Mouse (Mus musculus) brain, adult 2 months (tissue): ENCODE measurements around the gene Retreg3.
"Not testable (repeated sequence)": the region's sequence is repeated elsewhere in the genome, so short reads cannot be mapped to it uniquely, and the experiment has no call there.

Experiments used
- DNase-seq: peaks from one replicate; pipeline ENCODE4 v3.0.0; 2011; ENCODE audit warnings: low read depth, low spot score

Retreg3 gene

DNA sequence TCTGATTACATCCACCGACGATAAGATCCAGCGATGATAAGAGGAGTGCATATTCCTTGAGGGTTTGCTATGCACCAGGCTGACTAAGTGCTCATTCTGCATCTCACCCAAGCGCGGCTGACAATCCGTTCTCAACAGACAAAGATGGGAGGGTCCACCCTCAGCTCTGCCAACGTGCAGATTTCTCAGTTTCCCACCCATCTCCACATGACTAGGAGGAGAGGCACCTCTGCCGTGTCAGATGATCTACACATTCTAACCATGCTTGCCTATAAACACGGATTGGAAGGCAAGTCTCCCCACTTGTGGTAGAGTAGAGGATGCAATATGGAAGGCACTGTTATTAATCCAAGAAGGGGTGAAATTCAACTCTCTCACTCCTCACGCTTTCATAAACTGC lies 29.1 kb upstream of the Retreg3 start:
- DNase-seq = no peak

DNA sequence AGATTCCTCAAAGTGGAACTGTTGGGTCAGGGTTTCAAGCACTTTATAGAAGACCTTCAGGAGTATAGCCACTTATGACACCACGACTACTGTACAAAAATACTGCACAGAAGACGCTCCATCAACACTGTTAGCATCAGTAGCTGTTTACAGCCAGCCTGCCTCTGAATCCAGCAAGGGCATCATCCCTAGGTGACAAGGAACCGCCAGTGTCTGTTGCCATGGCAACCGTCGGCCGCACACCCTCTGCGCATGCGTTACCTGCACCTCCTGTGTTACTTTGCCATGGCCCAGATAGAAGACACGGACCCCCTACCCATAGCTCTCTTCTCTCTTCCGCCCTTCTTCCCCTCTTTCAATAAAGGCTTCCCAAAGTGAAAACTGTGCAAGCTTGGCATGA lies 26.7 kb upstream of the Retreg3 start:
- peak; percentile 66 for DNase-seq

DNA sequence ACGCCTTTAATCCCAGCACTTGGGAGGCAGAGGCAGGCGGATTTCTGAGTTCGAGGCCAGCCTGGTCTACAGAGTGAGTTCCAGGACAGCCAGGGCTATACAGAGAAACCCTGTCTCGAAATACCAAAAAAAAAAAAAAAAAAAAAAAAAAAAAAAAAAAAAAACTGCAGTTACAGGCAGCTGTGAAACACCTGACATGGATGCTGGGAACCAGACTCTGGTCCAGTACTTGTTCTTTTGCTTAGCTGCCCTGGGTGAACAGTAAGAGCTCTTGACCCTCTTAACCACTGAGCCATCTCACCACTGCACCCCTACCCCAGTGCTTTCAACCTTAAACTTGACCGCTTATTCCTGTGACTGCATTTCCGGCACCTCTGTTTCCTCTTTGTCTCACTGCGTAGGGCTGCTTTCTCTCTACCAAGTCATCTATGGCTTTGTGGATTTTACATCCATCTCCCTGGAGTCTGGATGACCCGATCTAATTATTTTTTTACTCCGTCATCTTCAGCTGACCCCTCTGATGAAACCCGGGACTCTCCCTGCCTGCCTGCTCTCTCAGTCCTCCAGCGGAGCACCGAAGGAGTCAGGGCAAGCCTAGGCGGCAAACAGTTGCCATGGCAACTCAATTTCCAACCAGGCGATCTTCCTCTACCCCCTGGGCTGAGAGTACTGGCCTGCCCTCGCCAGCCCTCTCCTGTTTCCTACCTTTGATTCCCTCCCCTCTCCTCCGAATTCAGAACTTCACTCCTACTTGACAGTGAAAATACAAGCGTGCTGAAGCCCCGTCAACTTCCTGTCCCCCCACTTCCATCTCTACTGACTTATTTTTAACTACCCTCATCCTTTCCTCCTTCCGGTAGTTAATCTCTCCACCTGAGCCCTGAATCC lies 23.9 kb upstream of the Retreg3 start:
- DNase-seq = peak; percentile 86

DNA sequence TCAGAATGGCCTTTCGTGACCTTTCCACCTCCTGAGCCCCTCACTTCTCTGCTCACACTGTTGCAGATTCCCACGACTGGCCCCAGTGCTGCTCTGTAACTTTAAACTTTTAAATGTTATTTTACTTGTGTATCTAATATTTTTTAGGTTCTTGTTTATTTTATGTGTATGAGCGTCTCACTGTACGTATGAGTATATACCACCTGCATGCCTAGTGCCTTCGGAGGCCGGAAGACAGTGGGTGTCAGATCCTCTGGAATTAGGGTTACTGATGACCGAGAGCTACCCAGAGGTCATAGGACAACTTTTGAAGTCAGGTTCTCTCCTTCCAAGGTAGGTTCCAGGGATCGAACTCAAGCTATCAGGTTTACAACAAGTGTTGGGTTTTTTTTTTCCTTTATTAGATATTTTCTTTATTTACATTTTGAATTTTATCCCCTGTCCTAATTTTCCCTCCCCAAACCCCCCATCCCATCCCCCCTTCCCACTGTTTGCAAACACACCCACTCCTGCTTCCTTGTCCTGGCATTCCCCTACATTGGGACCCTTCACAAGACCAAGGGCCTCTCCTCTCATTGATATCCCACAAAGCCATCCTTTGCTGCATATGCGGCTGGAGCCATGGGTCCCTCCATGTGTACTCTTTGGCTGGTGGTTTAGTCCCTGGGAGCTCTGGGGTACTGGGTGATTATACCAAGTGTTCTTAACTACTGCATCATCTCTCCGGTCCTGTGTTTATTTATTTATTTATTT lies 22.7 kb upstream of the Retreg3 start:
- DNase-seq = no peak

DNA sequence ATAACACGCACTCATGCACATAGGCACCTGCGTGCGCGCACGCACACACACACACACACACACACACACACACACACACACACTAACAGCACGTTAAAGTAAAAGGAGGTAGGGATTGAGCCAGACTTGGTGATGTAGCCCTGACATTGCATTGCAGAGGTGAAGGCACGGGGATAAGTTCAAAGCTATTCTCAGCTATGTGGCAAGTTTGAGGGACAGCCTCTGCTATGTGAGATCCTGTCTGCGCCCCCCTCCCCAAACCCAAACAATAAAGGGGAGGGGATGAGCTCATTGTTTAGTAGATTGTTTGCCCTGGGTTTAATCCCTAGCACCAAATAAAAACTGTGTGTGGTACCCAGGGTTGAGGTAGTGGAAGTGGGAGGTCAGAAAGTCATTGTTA lies 21.4 kb upstream of the Retreg3 start:
- no peak for DNase-seq

DNA sequence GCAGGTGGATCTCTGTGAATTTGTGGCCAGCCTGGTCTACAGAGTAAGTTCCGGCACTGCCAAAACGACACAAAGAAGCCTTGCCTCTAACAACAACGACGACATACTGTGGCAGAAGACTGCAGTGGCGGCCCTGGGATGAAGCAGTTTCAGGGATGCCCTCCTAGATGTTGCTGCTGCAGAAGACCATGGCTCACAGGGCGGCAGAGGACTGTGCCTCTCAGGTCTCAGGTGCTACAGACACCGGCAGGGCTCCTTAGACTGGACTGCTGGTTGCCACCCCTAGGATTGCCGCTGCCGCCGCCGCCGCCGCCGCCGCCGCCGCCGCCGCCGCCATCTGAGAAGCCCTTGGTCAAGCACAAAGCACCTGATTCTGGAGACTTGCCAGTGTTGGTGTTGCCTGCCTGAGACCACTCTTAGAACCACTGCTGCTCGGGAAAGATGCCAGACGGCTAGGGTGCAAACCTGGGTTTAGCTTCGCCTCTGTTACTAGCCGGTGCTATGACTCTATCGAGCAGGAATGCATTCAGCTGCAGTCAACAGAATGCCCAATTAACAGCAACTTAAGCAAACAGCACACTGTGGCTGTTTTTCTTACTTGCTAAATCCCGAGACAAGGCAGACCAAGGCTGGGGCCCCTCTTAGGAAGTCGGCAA lies 20.6 kb upstream of the Retreg3 start:
- DNase-seq = peak; percentile 55

DNA sequence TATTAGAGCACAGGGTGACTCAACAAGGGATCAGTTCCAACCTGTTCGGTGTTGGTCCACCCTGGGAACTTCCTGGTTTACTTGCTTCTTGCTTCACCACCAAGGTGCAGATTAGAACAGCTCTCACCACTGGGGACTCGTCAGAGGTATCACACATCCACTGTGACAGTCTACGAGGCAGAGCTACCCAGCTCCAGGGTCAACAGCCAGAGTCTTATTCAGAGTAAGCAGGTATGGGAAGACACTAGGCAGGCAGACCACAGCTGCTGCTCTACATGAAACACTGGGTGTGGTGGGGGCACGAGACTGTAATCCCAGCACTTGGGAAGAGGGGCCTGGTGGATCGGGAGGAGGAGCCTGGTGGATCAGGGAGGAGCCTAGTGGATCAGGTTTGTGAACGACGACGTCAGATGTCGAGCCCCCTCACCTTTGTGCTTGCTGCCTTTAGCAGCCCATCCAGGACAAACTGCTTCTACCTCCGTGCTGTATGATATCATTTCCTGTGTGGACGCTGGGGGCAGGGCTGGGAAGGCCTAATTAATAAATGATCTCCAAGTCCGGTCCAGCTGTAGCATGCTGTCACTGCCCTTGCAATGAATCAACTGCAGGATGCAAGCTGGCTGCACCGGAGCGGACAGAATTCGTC lies 19.0 kb upstream of the Retreg3 start:
- DNase-seq = no peak

DNA sequence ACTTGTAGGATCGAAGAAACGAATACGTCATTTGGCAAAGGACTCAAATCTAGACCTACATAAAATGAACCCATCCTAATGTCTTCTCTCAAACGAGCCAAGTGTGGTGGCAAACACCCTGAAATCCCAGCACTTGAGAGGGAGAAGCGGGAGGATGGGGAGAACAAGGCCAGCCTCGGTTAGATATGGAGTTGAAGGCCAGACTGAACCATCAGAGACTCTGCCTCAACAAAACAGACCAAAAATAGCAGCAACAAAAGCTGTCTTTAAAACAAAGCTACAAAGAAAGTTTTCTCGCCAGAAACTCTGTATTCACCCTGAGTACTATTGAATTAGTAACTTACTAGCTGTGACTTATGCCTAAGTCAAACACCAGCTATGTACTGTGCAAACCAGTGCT lies 17.3 kb upstream of the Retreg3 start:
- no peak for DNase-seq

DNA sequence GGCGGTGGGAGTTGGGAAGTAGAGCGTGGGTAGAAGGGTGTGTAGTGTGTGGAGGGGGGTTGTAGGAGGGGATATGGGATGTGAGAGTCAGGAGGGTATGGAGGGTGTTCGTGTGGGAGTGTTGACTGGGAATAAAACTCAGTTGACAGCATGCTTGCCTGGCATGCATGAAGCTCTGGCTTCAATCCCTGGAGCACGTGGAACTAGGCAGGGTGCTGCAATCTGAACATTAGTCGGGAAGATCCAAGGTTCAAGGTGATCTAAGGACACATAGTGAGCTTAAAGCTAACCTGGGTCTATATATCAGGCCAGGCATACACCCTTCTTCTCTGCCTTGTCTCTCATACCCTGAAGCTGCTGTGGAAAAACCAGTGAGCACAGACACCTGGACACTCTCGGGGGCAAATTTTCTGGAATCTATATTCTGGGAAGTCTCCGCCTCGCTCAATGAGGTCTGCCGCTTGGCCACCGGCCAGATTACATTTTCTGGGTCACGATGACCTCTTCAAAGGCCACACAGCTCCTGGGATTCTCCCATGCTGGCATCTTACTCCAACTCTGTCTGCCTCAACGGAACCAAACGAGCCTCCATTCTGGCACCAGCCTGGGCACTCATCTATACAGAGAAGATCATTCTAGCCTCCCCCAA lies 14.6 kb upstream of the Retreg3 start:
- peak; percentile 53 for DNase-seq

DNA sequence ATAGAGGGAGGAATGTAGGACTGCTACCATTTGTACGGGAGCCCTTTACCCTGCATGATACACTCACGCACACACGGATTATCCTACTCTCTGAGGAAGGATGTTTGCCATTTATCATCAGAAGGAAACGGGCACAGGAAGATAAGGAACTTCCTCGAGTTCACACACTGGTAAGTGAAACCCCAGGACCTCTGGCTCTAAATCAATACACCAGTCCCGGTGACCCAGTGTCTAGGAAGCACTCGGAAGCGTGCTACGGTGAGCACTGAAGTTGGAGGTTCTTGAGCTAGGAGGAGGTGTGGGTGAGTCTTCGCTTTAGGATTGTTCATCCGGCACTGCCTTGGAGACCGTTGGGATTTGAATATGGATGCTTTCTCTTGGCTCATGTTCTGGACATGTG lies 13.3 kb upstream of the Retreg3 start:
- no peak for DNase-seq

DNA sequence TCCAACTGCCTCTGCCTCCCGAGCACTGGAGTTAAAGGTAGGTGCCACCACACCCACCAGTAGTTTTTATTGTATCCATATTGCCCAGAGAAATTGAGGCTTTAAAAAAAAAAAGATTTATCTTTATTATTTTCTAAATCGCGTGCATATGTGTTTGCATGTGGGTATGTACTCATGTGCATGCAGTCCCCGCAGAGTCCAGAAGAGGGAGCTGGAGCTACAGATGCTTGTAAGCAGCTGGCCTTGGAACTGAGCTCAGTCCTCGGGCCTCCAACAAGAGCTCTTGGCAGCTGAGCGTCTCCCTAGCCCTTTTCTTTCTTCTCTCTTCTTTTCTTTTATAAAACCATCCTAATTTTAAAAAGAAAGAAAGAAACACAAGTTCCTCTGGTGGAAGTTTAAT lies 12.0 kb upstream of the Retreg3 start:
- DNase-seq = peak; percentile 67

DNA sequence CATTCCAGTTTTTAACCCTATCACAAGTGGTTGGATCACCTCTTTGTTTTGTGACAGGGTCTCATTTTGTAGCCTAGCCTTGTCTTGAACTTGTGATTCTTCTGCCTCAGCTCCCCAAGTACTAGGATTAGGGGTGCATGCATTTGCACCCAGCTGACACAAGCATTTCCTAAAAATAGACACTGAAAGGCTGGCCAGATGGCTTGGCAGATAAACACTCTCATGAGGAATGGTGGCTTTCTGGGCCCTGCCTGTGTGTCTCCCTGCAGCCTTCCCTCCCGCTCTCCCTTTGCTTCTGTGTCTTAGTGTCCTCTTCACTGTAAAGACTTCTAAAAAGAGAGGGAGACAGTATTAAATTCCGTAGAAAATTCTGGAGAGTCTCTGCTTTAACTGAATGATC lies 11.5 kb upstream of the Retreg3 start:
- peak; percentile 91 for DNase-seq

DNA sequence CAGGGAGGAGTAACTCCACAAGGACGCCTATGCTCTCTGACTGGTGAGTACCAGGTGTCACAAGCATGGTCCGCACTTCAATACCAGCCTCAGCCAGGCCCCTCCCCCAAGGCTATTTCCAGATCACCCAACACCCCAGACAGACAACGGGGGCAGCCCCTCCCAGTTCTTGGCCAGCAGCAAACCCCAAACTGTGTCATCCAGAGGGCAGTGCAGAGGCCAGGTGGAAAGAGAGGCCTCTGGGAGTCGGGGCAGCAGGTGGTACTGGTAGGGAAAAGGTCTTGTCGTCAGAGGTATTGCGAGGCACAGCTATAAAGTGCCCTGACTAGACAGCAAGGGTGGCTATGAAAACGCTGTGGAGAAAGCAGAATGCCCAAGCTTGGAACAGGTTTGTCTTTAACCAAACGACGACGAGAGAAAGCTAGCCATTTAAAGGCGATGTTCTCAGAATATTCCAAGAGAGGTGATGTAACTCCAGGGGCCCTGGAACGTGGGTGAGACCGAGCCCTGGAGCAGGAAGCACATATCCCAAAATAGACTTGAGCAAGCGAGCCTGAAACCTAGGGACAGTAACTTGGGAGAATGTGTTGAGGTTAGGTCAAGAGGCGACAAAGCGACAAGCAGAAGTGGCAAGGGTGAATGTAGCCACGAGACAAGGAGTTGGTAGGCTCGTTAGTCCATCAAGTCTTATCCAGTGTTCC lies 10.5 kb upstream of the Retreg3 start:
- peak; percentile 36 for DNase-seq

DNA sequence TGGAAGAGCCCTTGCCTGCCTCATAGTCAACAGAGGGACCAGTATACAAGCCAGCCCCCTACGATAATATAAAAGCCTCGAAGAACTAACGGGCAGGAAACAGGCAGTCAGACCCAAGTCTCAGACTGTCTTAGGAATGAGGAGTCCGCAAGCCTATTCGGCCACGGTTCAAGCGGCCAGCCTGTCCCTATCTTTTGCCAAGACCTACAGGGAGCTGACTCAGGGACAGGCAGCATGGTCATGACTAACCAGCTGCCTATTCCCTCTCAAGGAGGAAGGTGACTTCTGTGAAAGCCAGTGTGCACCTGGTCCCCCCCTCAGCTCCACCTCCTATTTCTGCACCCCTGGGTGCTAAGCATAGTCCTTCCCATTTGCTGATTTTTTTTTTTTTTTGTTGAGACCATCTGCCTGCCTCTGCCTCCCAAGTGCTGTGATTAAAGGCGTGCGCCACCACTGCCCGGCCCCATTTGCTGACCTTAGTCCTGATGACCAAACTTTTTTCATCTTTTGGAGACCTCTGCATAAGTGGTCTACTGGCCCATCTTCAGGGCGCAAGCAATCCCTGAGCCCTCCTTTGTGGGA lies 9.4 kb upstream of the Retreg3 start:
- peak; percentile 91 for DNase-seq

DNA sequence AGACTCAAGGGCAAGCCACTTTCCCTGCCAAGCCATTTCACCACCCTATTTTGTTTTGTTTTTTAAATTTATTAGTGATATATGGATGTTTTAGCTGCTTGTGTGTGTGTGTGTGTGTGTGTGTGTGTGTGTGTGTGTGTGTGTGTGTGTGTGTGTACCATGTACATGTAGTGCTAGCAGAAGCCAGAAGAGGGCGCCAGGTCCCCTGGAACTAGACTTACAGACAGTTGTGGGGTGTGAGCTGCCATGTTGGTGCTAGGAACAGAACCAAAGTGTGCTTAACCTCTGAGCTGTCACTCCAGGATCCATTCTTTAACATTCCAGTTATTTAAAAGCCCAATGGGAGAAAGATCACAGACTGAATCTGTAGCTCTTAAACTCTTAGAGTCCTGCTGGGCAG lies 7.4 kb upstream of the Retreg3 start:
- DNase-seq = no peak

DNA sequence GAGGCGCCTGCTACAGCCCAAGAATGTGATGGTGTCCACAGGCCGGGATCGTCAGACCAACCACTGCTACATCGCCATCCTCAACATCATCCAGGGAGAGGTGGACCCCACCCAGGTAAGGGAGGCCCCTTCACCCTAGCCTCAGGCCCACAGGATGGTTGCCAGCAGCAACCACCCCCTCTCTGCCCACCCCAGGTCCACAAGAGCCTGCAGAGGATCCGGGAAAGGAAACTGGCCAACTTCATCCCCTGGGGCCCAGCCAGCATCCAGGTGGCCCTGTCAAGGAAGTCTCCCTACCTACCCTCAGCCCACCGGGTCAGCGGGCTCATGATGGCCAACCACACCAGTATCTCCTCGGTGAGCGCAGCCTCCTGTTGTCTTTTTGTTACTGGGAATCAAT lies 5.3 kb upstream of the Retreg3 start:
- not testable (repeated sequence) for DNase-seq

DNA sequence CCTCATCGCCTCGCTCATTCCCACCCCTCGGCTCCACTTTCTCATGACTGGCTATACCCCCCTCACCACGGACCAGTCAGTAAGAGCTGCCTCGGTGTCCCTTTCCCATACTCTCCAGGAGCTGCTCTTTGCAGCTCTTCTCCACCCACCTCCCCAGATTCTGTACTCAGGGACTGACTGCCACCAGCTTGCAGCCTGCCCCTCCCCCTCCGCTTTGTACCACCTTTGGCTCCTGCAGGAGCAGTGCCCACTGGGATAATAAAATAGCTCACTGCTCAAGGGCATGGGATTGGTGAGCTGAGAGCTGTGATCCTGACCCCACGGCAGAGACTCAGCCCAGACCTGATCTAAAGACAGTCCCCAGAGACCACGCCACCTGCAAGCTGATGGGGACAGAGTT lies 4.8 kb upstream of the Retreg3 start:
- DNase-seq = not testable (repeated sequence)

DNA sequence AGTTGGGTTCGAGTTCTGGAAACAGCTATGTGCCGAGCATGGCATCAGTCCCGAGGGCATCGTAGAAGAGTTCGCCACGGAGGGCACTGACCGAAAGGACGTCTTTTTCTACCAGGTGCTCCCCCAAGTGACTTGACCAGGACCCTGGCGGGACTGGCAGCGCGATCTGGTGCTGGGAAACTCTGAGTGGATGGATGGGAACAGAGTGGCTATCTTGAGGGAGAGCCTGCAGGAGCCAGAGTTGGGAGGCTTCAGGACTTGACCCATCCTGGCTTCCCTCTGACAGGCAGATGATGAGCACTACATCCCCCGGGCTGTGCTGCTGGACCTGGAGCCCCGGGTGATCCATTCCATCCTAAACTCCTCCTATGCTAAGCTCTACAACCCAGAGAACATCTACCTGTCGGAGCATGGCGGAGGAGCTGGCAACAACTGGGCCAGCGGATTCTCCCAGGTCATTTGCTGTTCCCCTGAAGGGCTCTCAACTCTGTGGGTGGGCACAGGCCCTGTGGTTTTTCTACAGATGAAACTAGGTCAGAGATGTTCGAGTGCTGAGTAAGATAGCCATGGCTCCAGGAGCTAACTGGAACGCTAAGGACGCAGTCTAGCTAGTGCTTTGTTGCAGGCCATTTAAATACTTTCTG lies 974 bp upstream of the Retreg3 start:
- no peak for DNase-seq

DNA sequence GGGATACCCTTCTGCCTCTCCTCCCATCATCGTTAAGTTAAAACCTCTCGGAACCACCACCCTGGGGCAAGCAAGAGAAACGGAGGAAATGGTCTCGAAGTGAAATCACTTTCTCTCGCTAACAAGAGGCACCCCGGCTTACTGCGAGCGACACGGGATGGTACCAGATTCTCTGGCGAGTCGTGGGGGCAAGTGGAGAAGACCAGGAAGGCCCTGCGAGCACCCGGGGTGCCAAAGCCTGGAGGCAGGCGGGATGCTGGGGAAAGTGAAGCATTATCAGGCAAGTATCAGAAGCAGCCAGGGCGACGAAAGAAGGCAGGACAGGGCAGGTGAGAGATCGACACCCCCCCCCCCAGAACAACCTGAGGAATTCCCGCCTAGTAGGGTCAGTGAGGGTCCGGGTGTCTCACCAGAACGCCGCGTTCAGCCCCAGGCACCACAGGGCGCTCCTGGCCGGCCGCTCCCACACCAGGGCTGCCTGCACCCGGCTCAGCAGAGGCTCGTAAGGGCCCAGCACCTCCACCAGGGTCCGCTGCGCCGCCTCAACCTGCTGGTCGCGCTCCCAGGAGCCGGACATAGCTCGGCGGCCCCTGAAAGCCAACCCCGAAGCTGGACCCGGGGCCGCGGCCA lies 447 bp downstream of the Retreg3 start:
- no peak for DNase-seq
